Mouse (Mus musculus): ENCODE results near the gene Mrpl37. TPM values are rescaled to one million over a fixed set of nuclear protein-coding genes. Genes with fewer than 3 reads are reported as not detected.
A peak's percentile ranks its signal among the peaks of the same experiment; 100 is the strongest.

Gene Mrpl37
- polyA plus RNA-seq, 1 experiment from 2014 or later, result 95.5 TPM

GRCm38 (mm10) chr4:107097871-107098270, 31.2 kb upstream of the Mrpl37 start:
- Histone ChIP-seq H3K9ac (ENCODE audit: low read depth, low read length) (no peak overlapping the region), H3K27ac (replicated peaks; ENCODE audit: low read depth, low read length) (no peak overlapping the region), H3K9me3 (ENCODE audit: control insufficient read depth, low read length) (no peaks in the 10 kb centered on the region), H3K4me1 (ENCODE audit: control insufficient read depth, insufficient read depth, low read length) (peaks cover 2% of the 10 kb centered on the region; the same call in 1 of the 2 replicates), H3K27me3 (replicated peaks; ENCODE audit: control insufficient read depth, insufficient read depth, low read length) (no peaks in the 10 kb centered on the region), H3K36me3 (ENCODE audit: control insufficient read depth, insufficient read depth, low read length) (no peaks in the 10 kb centered on the region), H3K4me2 (ENCODE audit: low read depth, low read length) (no peak overlapping the region), H3K4me3 (ENCODE audit: low read depth, low read length) (no peak overlapping the region)
- 42% methylated on average over 12 of the region's 15 CpGs for WGBS
- ATAC-seq (ENCODE audit: low read depth) (no peak), DNase-seq (ENCODE audit: low spot score) (no peak)

GRCm38 (mm10) chr4:107096841-107097373, 30.2 kb upstream of the Mrpl37 start, which contains the start of gene Cdcp2:
Gene Cdcp2, plus strand, starts transcription at chr4:107096891.
- ATAC-seq (ENCODE audit: low read depth), result no peak; the same call in 1 of the 2 replicates
- no peak within 1 kb of the TSS for H3K4me2 ChIP-seq (ENCODE audit: low read depth, low read length)
- H3K27me3 ChIP-seq (replicated peaks; ENCODE audit: control insufficient read depth, insufficient read depth, low read length), result no peaks in the 10 kb centered on the region
- H3K36me3 ChIP-seq (ENCODE audit: control insufficient read depth, insufficient read depth, low read length), result no peaks in the 10 kb centered on the region
- WGBS, result 51% methylated on average over 16 of the region's 16 CpGs
- peaks cover 2% of the 10 kb centered on the region; the same call in 1 of the 2 replicates for H3K4me1 ChIP-seq (ENCODE audit: control insufficient read depth, insufficient read depth, low read length)
- no peak within 1 kb of the TSS for H3K4me3 ChIP-seq (ENCODE audit: low read depth, low read length)
- no peaks in the 10 kb centered on the region for H3K9me3 ChIP-seq (ENCODE audit: control insufficient read depth, low read length)
- no peak within 1 kb of the TSS for H3K9ac ChIP-seq (ENCODE audit: low read depth, low read length)
- H3K27ac ChIP-seq (replicated peaks; ENCODE audit: low read depth, low read length), result no peak within 1 kb of the TSS
- DNase-seq (ENCODE audit: low spot score), result no peak

GRCm38 (mm10) chr4:107096043-107096442, 29.4 kb upstream of the Mrpl37 start:
- ATAC-seq (ENCODE audit: low read depth) (no peak), DNase-seq (ENCODE audit: low spot score) (peak; percentile 40)
- Histone ChIP-seq H3K9me3 (ENCODE audit: control insufficient read depth, low read length) (no peaks in the 10 kb centered on the region), H3K4me3 (ENCODE audit: low read depth, low read length) (no peak overlapping the region), H3K9ac (ENCODE audit: low read depth, low read length) (no peak overlapping the region), H3K27ac (replicated peaks; ENCODE audit: low read depth, low read length) (no peak overlapping the region), H3K4me2 (ENCODE audit: low read depth, low read length) (no peak overlapping the region), H3K4me1 (ENCODE audit: control insufficient read depth, insufficient read depth, low read length) (peaks cover 2% of the 10 kb centered on the region; the same call in 1 of the 2 replicates), H3K36me3 (ENCODE audit: control insufficient read depth, insufficient read depth, low read length) (no peaks in the 10 kb centered on the region), H3K27me3 (replicated peaks; ENCODE audit: control insufficient read depth, insufficient read depth, low read length) (no peaks in the 10 kb centered on the region)
- 22% methylated on average over 6 of the region's 6 CpGs for WGBS

- no peaks in the 10 kb centered on the region for H3K9me3 ChIP-seq (ENCODE audit: control insufficient read depth, low read length)
- peaks cover 2% of the 10 kb centered on the region; the same call in 1 of the 2 replicates for H3K4me1 ChIP-seq (ENCODE audit: control insufficient read depth, insufficient read depth, low read length)
- WGBS, result 56% methylated on average over 16 of the region's 16 CpGs
- no peaks in the 10 kb centered on the region for H3K36me3 ChIP-seq (ENCODE audit: control insufficient read depth, insufficient read depth, low read length)
- ATAC-seq (ENCODE audit: low read depth), result no peak
- H3K27ac ChIP-seq (replicated peaks; ENCODE audit: low read depth, low read length), result no peak overlapping the region
- H3K27me3 ChIP-seq (replicated peaks; ENCODE audit: control insufficient read depth, insufficient read depth, low read length), result no peaks in the 10 kb centered on the region
- H3K4me3 ChIP-seq (ENCODE audit: low read depth, low read length), result no peak overlapping the region
- DNase-seq (ENCODE audit: low spot score), result no peak
- no peak overlapping the region for H3K9ac ChIP-seq (ENCODE audit: low read depth, low read length)
- no peak overlapping the region for H3K4me2 ChIP-seq (ENCODE audit: low read depth, low read length)
Observed at GRCm38 (mm10) chr4:107094484-107095187, 28.0 kb upstream of the Mrpl37 start.

GRCm38 (mm10) chr4:107091696-107092095, 25.0 kb upstream of the Mrpl37 start:
- no peaks in the 10 kb centered on the region for H3K27me3 ChIP-seq (replicated peaks; ENCODE audit: control insufficient read depth, insufficient read depth, low read length)
- H3K4me1 ChIP-seq (ENCODE audit: control insufficient read depth, insufficient read depth, low read length), result peaks cover 2% of the 10 kb centered on the region; the same call in 1 of the 2 replicates
- H3K4me2 ChIP-seq (ENCODE audit: low read depth, low read length), result no peak overlapping the region
- H3K36me3 ChIP-seq (ENCODE audit: control insufficient read depth, insufficient read depth, low read length), result no peaks in the 10 kb centered on the region
- H3K27ac ChIP-seq (replicated peaks; ENCODE audit: low read depth, low read length), result no peak overlapping the region
- ATAC-seq (ENCODE audit: low read depth) (no peak), DNase-seq (ENCODE audit: low spot score) (no peak)
- no peak overlapping the region for H3K9ac ChIP-seq (ENCODE audit: low read depth, low read length)
- 81% methylated on average over 14 of the region's 14 CpGs for WGBS
- no peaks in the 10 kb centered on the region for H3K9me3 ChIP-seq (ENCODE audit: control insufficient read depth, low read length)
- no peak overlapping the region for H3K4me3 ChIP-seq (ENCODE audit: low read depth, low read length)

GRCm38 (mm10) chr4:107084858-107085257, 18.2 kb upstream of the Mrpl37 start:
- Histone ChIP-seq H3K27me3 (replicated peaks; ENCODE audit: control insufficient read depth, insufficient read depth, low read length) (no peaks in the 10 kb centered on the region), H3K4me2 (ENCODE audit: low read depth, low read length) (no peak overlapping the region), H3K4me3 (ENCODE audit: low read depth, low read length) (no peak overlapping the region), H3K9me3 (ENCODE audit: control insufficient read depth, low read length) (no peaks in the 10 kb centered on the region), H3K36me3 (ENCODE audit: control insufficient read depth, insufficient read depth, low read length) (no peaks in the 10 kb centered on the region), H3K27ac (replicated peaks; ENCODE audit: low read depth, low read length) (no peak overlapping the region; the same call in 1 of the 2 replicates), H3K4me1 (ENCODE audit: control insufficient read depth, insufficient read depth, low read length) (peaks cover 10% of the 10 kb centered on the region), H3K9ac (ENCODE audit: low read depth, low read length) (no peak overlapping the region)
- DNase-seq (ENCODE audit: low spot score) (peak; percentile 70), ATAC-seq (ENCODE audit: low read depth) (peak; percentile 89)
- 21% methylated on average over 6 of the region's 6 CpGs for WGBS

GRCm38 (mm10) chr4:107084343-107084742, 17.7 kb upstream of the Mrpl37 start:
- ATAC-seq (ENCODE audit: low read depth) (no peak), DNase-seq (ENCODE audit: low spot score) (no peak)
- H3K27ac ChIP-seq (replicated peaks; ENCODE audit: low read depth, low read length), result no peak overlapping the region
- no peak overlapping the region for H3K4me2 ChIP-seq (ENCODE audit: low read depth, low read length)
- no peaks in the 10 kb centered on the region for H3K9me3 ChIP-seq (ENCODE audit: control insufficient read depth, low read length)
- no peak overlapping the region for H3K9ac ChIP-seq (ENCODE audit: low read depth, low read length)
- H3K36me3 ChIP-seq (ENCODE audit: control insufficient read depth, insufficient read depth, low read length), result no peaks in the 10 kb centered on the region
- no peaks in the 10 kb centered on the region for H3K27me3 ChIP-seq (replicated peaks; ENCODE audit: control insufficient read depth, insufficient read depth, low read length)
- peaks cover 10% of the 10 kb centered on the region for H3K4me1 ChIP-seq (ENCODE audit: control insufficient read depth, insufficient read depth, low read length)
- WGBS, result 29% methylated on average over 1 of the region's 1 CpGs
- H3K4me3 ChIP-seq (ENCODE audit: low read depth, low read length), result no peak overlapping the region

- H3K27me3 ChIP-seq (replicated peaks; ENCODE audit: control insufficient read depth, insufficient read depth, low read length), result no peaks in the 10 kb centered on the region
- ATAC-seq (ENCODE audit: low read depth) (no peak), DNase-seq (ENCODE audit: low spot score) (no peak)
- no peaks in the 10 kb centered on the region for H3K9me3 ChIP-seq (ENCODE audit: control insufficient read depth, low read length)
- H3K4me1 ChIP-seq (ENCODE audit: control insufficient read depth, insufficient read depth, low read length), result peaks cover 10% of the 10 kb centered on the region
- H3K4me2 ChIP-seq (ENCODE audit: low read depth, low read length), result no peak overlapping the region
- H3K36me3 ChIP-seq (ENCODE audit: control insufficient read depth, insufficient read depth, low read length), result no peaks in the 10 kb centered on the region
- H3K27ac ChIP-seq (replicated peaks; ENCODE audit: low read depth, low read length), result no peak overlapping the region
- no peak overlapping the region for H3K9ac ChIP-seq (ENCODE audit: low read depth, low read length)
- H3K4me3 ChIP-seq (ENCODE audit: low read depth, low read length), result no peak overlapping the region
- 91% methylated on average over 3 of the region's 4 CpGs for WGBS
Observed at GRCm38 (mm10) chr4:107083126-107083525, 16.5 kb upstream of the Mrpl37 start.

- Histone ChIP-seq H3K9me3 (ENCODE audit: control insufficient read depth, low read length) (no peaks in the 10 kb centered on the region), H3K4me3 (ENCODE audit: low read depth, low read length) (no peak overlapping the region), H3K27me3 (replicated peaks; ENCODE audit: control insufficient read depth, insufficient read depth, low read length) (no peaks in the 10 kb centered on the region), H3K9ac (ENCODE audit: low read depth, low read length) (no peak overlapping the region), H3K36me3 (ENCODE audit: control insufficient read depth, insufficient read depth, low read length) (no peaks in the 10 kb centered on the region), H3K4me2 (ENCODE audit: low read depth, low read length) (no peak overlapping the region), H3K4me1 (ENCODE audit: control insufficient read depth, insufficient read depth, low read length) (peaks cover 10% of the 10 kb centered on the region), H3K27ac (replicated peaks; ENCODE audit: low read depth, low read length) (no peak overlapping the region)
- WGBS, result 91% methylated on average over 3 of the region's 3 CpGs
- DNase-seq (ENCODE audit: low spot score), result no peak
- no peak for ATAC-seq (ENCODE audit: low read depth)
Observed at GRCm38 (mm10) chr4:107082185-107082584, 15.5 kb upstream of the Mrpl37 start.

Measured in embryonic facial prominence, embryonic 14.5 days (tissue).